Mouse (Mus musculus): ENCODE results near the gene Capn9. TPM values are rescaled to one million over a fixed set of nuclear protein-coding genes. Genes with fewer than 3 reads are reported as not detected.

The Capn9 gene
- 0.29 TPM for polyA plus RNA-seq (2015; fragmentation: Illumina TruSeq; extraction: RNeasy Lipid Tissue Mini Kit (QIAGEN cat#74804); ENCODE audit: insufficient read depth, low replicate concordance)

GRCm38 (mm10) chr8:124575811-124576210 lies at the start of gene Capn9:
Gene Capn9, plus strand, starts transcription at chr8:124576111.

GRCm38 (mm10) chr8:124569593-124569992 lies 6.3 kb upstream of the Capn9 start, which contains the start of gene Agt:
Gene Agt, minus strand, starts transcription at chr8:124569706.

GRCm38 (mm10) chr8:124663112-124663873 lies 87.4 kb downstream of the Capn9 start, which contains the start of gene 2310022B05Rik:
Gene 2310022B05Rik, minus strand, starts transcription at chr8:124663369.

Other genes starting within 250 kb of the Capn9 start
- 0.10 TPM for gene Pgbd5, start 136.5 kb upstream of the Capn9 start, polyA plus RNA-seq (2015; fragmentation: Illumina TruSeq; extraction: RNeasy Lipid Tissue Mini Kit (QIAGEN cat#74804); ENCODE audit: insufficient read depth, low replicate concordance)
- 21.2 TPM for gene Cog2, start 55.3 kb upstream of the Capn9 start, polyA plus RNA-seq (2015; fragmentation: Illumina TruSeq; extraction: RNeasy Lipid Tissue Mini Kit (QIAGEN cat#74804); ENCODE audit: insufficient read depth, low replicate concordance)
- gene Agt, start 6.4 kb upstream of the Capn9 start, polyA plus RNA-seq (2015; fragmentation: Illumina TruSeq; extraction: RNeasy Lipid Tissue Mini Kit (QIAGEN cat#74804); ENCODE audit: insufficient read depth, low replicate concordance) = 0.12 TPM
- gene 2310022B05Rik, start 87.3 kb downstream of the Capn9 start, polyA plus RNA-seq (2015; fragmentation: Illumina TruSeq; extraction: RNeasy Lipid Tissue Mini Kit (QIAGEN cat#74804); ENCODE audit: insufficient read depth, low replicate concordance) = 21.0 TPM
- 66.7 TPM for gene Ttc13, start 145.9 kb downstream of the Capn9 start, polyA plus RNA-seq (2015; fragmentation: Illumina TruSeq; extraction: RNeasy Lipid Tissue Mini Kit (QIAGEN cat#74804); ENCODE audit: insufficient read depth, low replicate concordance)
- gene Arv1, start 146.0 kb downstream of the Capn9 start, polyA plus RNA-seq (2015; fragmentation: Illumina TruSeq; extraction: RNeasy Lipid Tissue Mini Kit (QIAGEN cat#74804); ENCODE audit: insufficient read depth, low replicate concordance) = 18.7 TPM
- 0.65 TPM for gene Fam89a, start 175.7 kb downstream of the Capn9 start, polyA plus RNA-seq (2015; fragmentation: Illumina TruSeq; extraction: RNeasy Lipid Tissue Mini Kit (QIAGEN cat#74804); ENCODE audit: insufficient read depth, low replicate concordance)
- not detected for gene Trim67, start 217.0 kb downstream of the Capn9 start, polyA plus RNA-seq (2015; fragmentation: Illumina TruSeq; extraction: RNeasy Lipid Tissue Mini Kit (QIAGEN cat#74804); ENCODE audit: insufficient read depth, low replicate concordance)